Mouse (Mus musculus): Measurements from ENCODE around the gene Hic2. TPM values are rescaled to one million over a fixed set of nuclear protein-coding genes. Genes with fewer than 3 reads are reported as not detected.

Gene Hic2
- polyA plus RNA-seq (2014; fragmentation: Nextera tagmentation; extraction: Ambion mirVana), result 10.7 and 11.3 TPM in 2 replicates

DNA sequence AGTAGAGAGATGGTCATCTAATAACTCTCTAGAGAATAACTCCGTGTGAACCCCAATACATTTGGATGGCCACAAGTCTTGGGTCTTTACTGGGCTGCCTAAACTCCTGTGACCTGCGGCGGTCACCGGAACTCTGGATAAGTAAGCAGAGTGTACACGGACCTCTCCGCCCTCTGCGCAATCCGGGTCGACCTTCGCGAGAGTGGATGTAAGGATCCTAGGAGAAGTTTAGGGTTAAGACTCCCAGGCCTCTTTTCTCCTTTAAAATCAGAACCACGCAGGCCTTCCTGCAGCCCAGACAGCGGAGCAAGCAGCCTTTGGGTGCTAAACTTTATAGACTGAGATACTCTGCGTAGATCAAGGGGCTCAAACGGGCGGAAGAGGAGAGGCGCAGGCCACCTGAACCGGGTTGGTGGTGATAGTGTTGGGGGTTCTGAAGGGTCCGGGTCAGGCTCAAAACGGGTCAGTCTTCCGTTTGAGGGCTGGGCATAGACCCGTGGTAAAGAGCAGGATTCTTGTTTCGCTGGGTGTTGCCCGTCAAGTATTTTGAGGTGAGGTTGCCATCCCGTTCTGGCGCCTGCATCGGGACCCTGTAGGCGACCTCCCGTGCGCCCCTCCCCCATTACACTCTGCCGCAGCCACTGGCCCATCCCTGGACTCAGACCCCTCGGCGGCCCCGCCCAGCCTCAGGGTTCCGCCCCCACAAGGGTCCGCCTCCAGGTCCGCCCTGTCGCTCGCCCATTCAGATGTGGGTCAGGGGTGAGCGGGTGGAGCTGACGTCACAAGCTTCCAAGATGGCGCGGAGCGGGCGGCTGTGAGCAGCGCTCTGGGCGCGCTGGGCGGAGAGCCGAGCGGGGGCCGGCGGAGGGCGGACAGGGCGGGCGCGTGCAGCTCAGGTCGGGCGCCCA, at the start of gene Hic2:
Gene Hic2 (plus strand): TSS at position 779 of the 908 bp plus-strand sequence.
- DNase-seq (ENCODE audit: low spot score) (peak; percentile 99), ATAC-seq (replicated peaks; ENCODE audit: low FRiP score) (peak; percentile 98)
- Histone ChIP-seq H3K9ac (ENCODE audit: low read length) (peak within 1 kb of the TSS; percentile 91), H3K4me2 (ENCODE audit: low read depth, low read length, severe bottlenecking) (peak within 1 kb of the TSS; percentile 63), H3K4me1 (replicated peaks; ENCODE audit: control insufficient read depth, insufficient read depth, low read length) (peaks cover 11% of the 10 kb centered on the region), H3K4me3 (ENCODE audit: low read depth, low read length) (peak within 1 kb of the TSS; percentile 92), H3K9me3 (ENCODE audit: control insufficient read depth, low read length) (no peaks in the 10 kb centered on the region), H3K36me3 (ENCODE audit: control insufficient read depth, insufficient read depth, low read length) (no peaks in the 10 kb centered on the region), H3K27ac (ENCODE audit: low read depth, low read length) (peak within 1 kb of the TSS; percentile 89), H3K27me3 (ENCODE audit: control insufficient read depth, insufficient read depth, low read length) (no peaks in the 10 kb centered on the region)
- WGBS, result 1% methylated on average over 57 of the region's 59 CpGs

DNA sequence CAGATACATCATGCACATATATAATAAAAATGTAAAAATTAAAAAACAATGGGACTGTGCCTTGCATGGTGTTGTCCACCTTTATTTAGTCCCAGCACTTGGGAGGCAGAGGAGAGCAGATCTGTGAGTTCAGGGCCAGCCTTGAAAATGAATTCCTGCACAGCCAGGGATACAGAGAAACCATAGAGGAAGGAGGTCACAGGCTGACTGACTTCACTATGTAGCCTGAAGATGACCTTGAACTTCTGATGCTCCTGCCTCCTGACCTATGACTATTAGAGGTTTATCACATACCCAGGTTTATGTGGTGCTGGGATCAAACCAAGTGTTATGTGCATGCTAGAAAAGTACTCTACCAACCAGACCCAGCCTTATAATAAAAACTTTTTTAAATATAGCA, 47.9 kb upstream of the Hic2 start:
- no peak overlapping the region for H3K4me3 ChIP-seq (ENCODE audit: low read depth, low read length)
- no peak overlapping the region for H3K27ac ChIP-seq (ENCODE audit: low read depth, low read length)
- H3K4me2 ChIP-seq (ENCODE audit: low read depth, low read length, severe bottlenecking), result no peak overlapping the region
- no peaks in the 10 kb centered on the region for H3K9me3 ChIP-seq (ENCODE audit: control insufficient read depth, low read length)
- no peaks in the 10 kb centered on the region; the same call in 1 of the 2 replicates for H3K36me3 ChIP-seq (ENCODE audit: control insufficient read depth, insufficient read depth, low read length)
- H3K27me3 ChIP-seq (ENCODE audit: control insufficient read depth, insufficient read depth, low read length), result no peaks in the 10 kb centered on the region
- no peak overlapping the region for H3K9ac ChIP-seq (ENCODE audit: low read length)
- DNase-seq (ENCODE audit: low spot score), result no peak
- no peak for ATAC-seq (replicated peaks; ENCODE audit: low FRiP score)
- H3K4me1 ChIP-seq (replicated peaks; ENCODE audit: control insufficient read depth, insufficient read depth, low read length), result no peaks in the 10 kb centered on the region

DNA sequence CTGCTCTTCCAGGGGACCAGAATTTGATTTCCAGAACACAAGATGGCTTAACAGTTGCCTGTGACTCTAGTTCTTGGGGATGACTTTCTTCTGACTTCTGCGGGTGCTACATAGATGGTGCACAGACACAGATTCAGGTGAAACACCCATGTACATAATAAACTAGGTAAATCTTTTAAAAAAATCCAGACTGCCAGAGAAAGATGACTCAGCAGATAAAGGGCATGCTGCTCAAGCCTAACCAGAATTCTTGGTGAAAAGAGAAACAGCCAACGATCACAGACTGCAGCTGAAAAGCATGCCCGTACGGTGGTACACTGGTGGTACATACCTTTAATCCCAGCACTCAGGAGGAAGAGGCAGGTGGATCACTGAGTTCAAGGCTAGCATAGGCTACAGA, 39.5 kb upstream of the Hic2 start:
- no peaks in the 10 kb centered on the region; the same call in 1 of the 2 replicates for H3K36me3 ChIP-seq (ENCODE audit: control insufficient read depth, insufficient read depth, low read length)
- DNase-seq (ENCODE audit: low spot score) (no peak), ATAC-seq (replicated peaks; ENCODE audit: low FRiP score) (no peak)
- WGBS, result 98% methylated on average over 4 of the region's 4 CpGs
- no peak overlapping the region for H3K27ac ChIP-seq (ENCODE audit: low read depth, low read length)
- no peak overlapping the region for H3K4me3 ChIP-seq (ENCODE audit: low read depth, low read length)
- H3K4me2 ChIP-seq (ENCODE audit: low read depth, low read length, severe bottlenecking), result no peak overlapping the region
- no peaks in the 10 kb centered on the region for H3K4me1 ChIP-seq (replicated peaks; ENCODE audit: control insufficient read depth, insufficient read depth, low read length)
- no peak overlapping the region for H3K9ac ChIP-seq (ENCODE audit: low read length)
- H3K9me3 ChIP-seq (ENCODE audit: control insufficient read depth, low read length), result no peaks in the 10 kb centered on the region
- H3K27me3 ChIP-seq (ENCODE audit: control insufficient read depth, insufficient read depth, low read length), result no peaks in the 10 kb centered on the region

DNA sequence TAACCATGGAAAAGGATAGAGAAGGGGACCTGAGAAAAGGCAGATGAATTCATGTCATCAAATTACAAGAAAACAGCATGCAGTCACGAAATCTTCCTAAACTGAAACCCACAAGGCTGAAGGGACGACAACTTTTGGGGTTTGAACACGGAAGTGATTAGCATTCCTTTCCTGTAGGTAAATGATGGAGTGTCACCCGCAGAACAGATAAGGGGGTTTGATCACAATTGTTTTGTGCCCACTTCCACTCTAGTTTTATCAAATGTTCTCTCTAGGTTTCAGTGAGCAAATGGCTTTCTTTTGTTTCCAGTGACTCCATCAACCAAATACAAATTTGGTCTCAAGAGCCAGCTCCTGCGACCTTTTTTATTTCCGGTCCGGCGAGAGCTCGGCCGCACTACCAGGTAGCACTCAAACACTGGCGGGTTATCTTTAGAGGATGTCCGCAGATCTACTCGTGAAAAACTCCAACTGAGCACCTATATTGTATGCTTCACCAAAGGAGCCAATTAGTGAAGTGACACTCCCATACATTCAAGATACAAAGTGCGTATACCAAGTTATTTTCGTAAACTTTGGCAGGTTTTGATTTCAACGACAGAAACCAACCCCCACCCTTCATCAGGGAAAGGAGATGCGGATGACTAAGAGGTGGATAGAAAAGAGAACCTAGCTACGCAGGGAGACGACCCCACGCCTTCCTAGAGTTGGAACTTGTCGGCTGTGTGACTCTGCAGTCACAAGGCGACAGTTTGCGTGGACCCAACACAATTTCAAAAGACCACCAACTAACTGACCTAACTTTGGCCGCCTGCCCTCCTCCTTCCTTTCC, 33.0 kb upstream of the Hic2 start:
- H3K4me1 ChIP-seq (replicated peaks; ENCODE audit: control insufficient read depth, insufficient read depth, low read length), result peaks cover 5% of the 10 kb centered on the region; the same call in 1 of the 2 replicates
- H3K36me3 ChIP-seq (ENCODE audit: control insufficient read depth, insufficient read depth, low read length), result no peaks in the 10 kb centered on the region
- no peaks in the 10 kb centered on the region for H3K27me3 ChIP-seq (ENCODE audit: control insufficient read depth, insufficient read depth, low read length)
- WGBS, result 8% methylated on average over 24 of the region's 24 CpGs
- DNase-seq (ENCODE audit: low spot score) (no peak), ATAC-seq (replicated peaks; ENCODE audit: low FRiP score) (no peak)
- H3K9me3 ChIP-seq (ENCODE audit: control insufficient read depth, low read length), result no peaks in the 10 kb centered on the region
- peak overlapping the region; percentile 100 for H3K4me3 ChIP-seq (ENCODE audit: low read depth, low read length)
- peak overlapping the region; percentile 9; the same call in 1 of the 2 replicates for H3K27ac ChIP-seq (ENCODE audit: low read depth, low read length)
- peak overlapping the region; percentile 99 for H3K9ac ChIP-seq (ENCODE audit: low read length)
- peak overlapping the region; percentile 84 for H3K4me2 ChIP-seq (ENCODE audit: low read depth, low read length, severe bottlenecking)

DNA sequence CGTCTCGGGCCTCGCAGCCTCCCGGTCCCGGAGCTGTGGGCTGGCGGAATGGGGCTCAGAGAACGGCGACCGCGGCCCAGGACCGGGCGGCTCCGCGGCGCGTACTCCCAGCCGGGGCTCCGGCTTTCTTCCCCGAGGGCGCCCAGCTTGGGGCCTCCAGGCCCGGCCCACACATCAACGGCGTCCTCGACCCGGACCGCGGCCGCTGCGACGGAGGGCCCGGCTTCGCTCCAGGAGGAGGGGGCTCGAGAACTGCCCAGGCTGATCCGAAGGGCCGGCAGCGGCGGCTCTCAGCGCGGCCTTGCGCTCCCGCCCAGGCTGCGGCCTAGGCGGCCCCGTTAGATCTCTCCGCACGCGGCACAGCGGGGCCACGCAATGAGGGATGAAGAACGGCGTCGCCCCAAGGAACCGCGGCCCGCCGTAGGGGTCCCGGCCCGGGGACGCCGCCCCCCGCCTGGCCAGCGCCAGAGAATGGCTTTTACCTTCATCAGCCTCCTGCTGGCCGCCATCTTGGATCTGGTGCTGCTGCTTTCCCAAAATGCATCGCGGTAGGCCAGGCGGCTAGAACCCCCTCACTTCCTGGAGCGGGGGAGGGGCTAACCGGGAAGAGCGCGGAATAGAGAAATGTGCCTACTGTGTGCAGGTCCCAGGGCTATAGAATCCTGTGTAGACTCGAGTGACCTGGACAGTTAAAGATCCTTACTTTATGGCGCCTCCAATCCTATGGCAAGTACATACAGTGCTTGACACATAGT, 32.2 kb upstream of the Hic2 start:
- Histone ChIP-seq H3K4me3 (ENCODE audit: low read depth, low read length) (peak overlapping the region; percentile 100), H3K9ac (ENCODE audit: low read length) (peak overlapping the region; percentile 99), H3K36me3 (ENCODE audit: control insufficient read depth, insufficient read depth, low read length) (no peaks in the 10 kb centered on the region), H3K4me2 (ENCODE audit: low read depth, low read length, severe bottlenecking) (peak overlapping the region; percentile 84), H3K27ac (ENCODE audit: low read depth, low read length) (peak overlapping the region; percentile 9; the same call in 1 of the 2 replicates), H3K4me1 (replicated peaks; ENCODE audit: control insufficient read depth, insufficient read depth, low read length) (peaks cover 5% of the 10 kb centered on the region; the same call in 1 of the 2 replicates), H3K9me3 (ENCODE audit: control insufficient read depth, low read length) (no peaks in the 10 kb centered on the region), H3K27me3 (ENCODE audit: control insufficient read depth, insufficient read depth, low read length) (no peaks in the 10 kb centered on the region)
- DNase-seq (ENCODE audit: low spot score) (peak; percentile 91), ATAC-seq (replicated peaks; ENCODE audit: low FRiP score) (peak; percentile 88)
- WGBS, result under 1% methylated on average over 71 of the region's 72 CpGs

DNA sequence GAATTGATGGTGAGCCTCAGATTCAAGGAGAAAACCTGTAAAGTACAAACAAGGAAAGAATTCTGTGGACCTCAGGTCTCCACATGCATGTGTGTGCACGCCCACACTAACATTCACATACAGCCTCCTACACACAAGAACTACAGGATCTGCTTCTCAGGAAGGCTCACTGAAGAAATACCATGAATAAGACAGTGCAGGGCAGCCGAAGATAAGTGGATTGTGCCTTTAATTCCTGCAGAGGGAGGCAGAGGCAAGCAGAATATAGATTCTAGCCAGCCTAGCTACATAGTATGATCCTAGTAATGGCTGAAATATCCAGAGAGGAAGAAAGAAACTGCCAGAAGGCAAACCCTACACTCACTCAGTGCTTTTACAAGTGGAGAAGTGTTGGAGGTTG, 31.4 kb upstream of the Hic2 start:
- H3K4me1 ChIP-seq (replicated peaks; ENCODE audit: control insufficient read depth, insufficient read depth, low read length), result peaks cover 5% of the 10 kb centered on the region; the same call in 1 of the 2 replicates
- no peak for ATAC-seq (replicated peaks; ENCODE audit: low FRiP score)
- H3K9me3 ChIP-seq (ENCODE audit: control insufficient read depth, low read length), result no peaks in the 10 kb centered on the region
- no peak for DNase-seq (ENCODE audit: low spot score)
- WGBS, result 66% methylated on average over 2 of the region's 2 CpGs
- H3K36me3 ChIP-seq (ENCODE audit: control insufficient read depth, insufficient read depth, low read length), result no peaks in the 10 kb centered on the region
- no peak overlapping the region for H3K27ac ChIP-seq (ENCODE audit: low read depth, low read length)
- H3K9ac ChIP-seq (ENCODE audit: low read length), result no peak overlapping the region
- H3K4me2 ChIP-seq (ENCODE audit: low read depth, low read length, severe bottlenecking), result no peak overlapping the region
- H3K27me3 ChIP-seq (ENCODE audit: control insufficient read depth, insufficient read depth, low read length), result no peaks in the 10 kb centered on the region
- H3K4me3 ChIP-seq (ENCODE audit: low read depth, low read length), result no peak overlapping the region

DNA sequence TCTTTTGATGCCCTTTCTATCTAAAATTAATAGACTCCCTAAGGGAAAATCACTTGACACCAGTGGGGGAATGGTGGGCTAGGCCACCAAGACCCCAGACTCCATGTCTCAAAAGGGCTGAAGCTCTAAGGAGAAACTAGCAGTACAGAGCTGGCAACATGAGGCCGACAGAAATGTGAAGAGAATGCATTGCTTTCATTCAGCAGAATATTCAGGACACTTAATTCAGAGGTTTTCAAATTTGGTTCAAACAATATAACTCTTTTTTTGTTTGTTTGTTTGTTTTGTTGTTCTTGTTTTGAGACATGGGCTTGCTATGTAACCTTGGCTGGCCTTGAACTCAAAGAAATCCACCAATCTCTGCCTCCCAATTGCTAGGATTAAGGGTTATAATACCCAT, 30.8 kb upstream of the Hic2 start, which contains the start of gene Ube2l3:
Gene Ube2l3 (minus strand): TSS at position 101 of the 400 bp plus-strand sequence.
- peak within 1 kb of the TSS; percentile 84; the same call in 1 of the 2 replicates for H3K4me2 ChIP-seq (ENCODE audit: low read depth, low read length, severe bottlenecking)
- H3K27me3 ChIP-seq (ENCODE audit: control insufficient read depth, insufficient read depth, low read length), result no peaks in the 10 kb centered on the region
- peaks cover 5% of the 10 kb centered on the region; the same call in 1 of the 2 replicates for H3K4me1 ChIP-seq (replicated peaks; ENCODE audit: control insufficient read depth, insufficient read depth, low read length)
- ATAC-seq (replicated peaks; ENCODE audit: low FRiP score) (no peak), DNase-seq (ENCODE audit: low spot score) (no peak)
- H3K9me3 ChIP-seq (ENCODE audit: control insufficient read depth, low read length), result no peaks in the 10 kb centered on the region
- WGBS, result 83% methylated on average over 1 of the region's 1 CpGs
- H3K36me3 ChIP-seq (ENCODE audit: control insufficient read depth, insufficient read depth, low read length), result no peaks in the 10 kb centered on the region
- no peak within 1 kb of the TSS for H3K9ac ChIP-seq (ENCODE audit: low read length)
- H3K4me3 ChIP-seq (ENCODE audit: low read depth, low read length), result peak within 1 kb of the TSS; percentile 100
- H3K27ac ChIP-seq (ENCODE audit: low read depth, low read length), result no peak within 1 kb of the TSS

DNA sequence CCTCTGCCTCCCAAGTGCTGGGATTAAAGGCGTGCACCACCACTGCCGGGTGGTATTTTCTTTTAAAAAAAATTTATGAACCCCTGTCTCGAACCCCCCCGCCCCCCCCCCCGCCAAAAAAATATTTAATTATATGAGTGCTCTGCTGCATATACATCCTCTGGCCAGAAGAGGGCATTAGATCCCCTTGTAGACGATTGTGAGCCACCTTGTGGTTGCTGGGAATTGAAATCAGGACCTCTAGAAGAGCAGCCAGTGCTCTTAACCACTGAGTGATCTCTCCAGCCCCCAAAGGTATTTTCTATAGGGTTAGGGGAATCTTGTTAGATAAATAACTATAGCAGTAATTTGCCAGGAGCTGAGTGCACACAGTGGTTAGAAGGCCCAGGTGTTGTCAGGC, 28.4 kb upstream of the Hic2 start:
- WGBS, result 5% methylated on average over 6 of the region's 6 CpGs
- no peak for ATAC-seq (replicated peaks; ENCODE audit: low FRiP score)
- H3K4me1 ChIP-seq (replicated peaks; ENCODE audit: control insufficient read depth, insufficient read depth, low read length), result peaks cover 5% of the 10 kb centered on the region; the same call in 1 of the 2 replicates
- no peak overlapping the region for H3K9ac ChIP-seq (ENCODE audit: low read length)
- peaks cover 4% of the 10 kb centered on the region; the same call in 1 of the 2 replicates for H3K27me3 ChIP-seq (ENCODE audit: control insufficient read depth, insufficient read depth, low read length)
- no peak for DNase-seq (ENCODE audit: low spot score)
- no peak overlapping the region for H3K4me2 ChIP-seq (ENCODE audit: low read depth, low read length, severe bottlenecking)
- H3K36me3 ChIP-seq (ENCODE audit: control insufficient read depth, insufficient read depth, low read length), result no peaks in the 10 kb centered on the region
- H3K27ac ChIP-seq (ENCODE audit: low read depth, low read length), result no peak overlapping the region
- no peak overlapping the region for H3K4me3 ChIP-seq (ENCODE audit: low read depth, low read length)
- H3K9me3 ChIP-seq (ENCODE audit: control insufficient read depth, low read length), result no peaks in the 10 kb centered on the region

Data from forebrain, embryonic 11.5 days (tissue).